Mouse (Mus musculus) liver, embryonic 16.5 days (tissue): ENCODE measurements at regions not wholly inside any gene's neighbourhood (a gene's known extent, or its start where the extent isn't known, plus 50 kb on each side); places are given as distances from the start of the nearest gene placed in this dataset.
"Not testable (repeated sequence)": the region's sequence is repeated elsewhere in the genome, so short reads cannot be mapped to it uniquely, and the experiment has no call there.

Experiments
- ATAC-seq: fragments of 200-750 bp; cut with Nextera tagmentation; 2 replicates; pipeline ENCODE4 v1.8.0; 2017; ENCODE audit warnings: low read depth, mild to moderate bottlenecking, moderate number of reproducible peaks, moderate library complexity
- H3K27ac ChIP-seq: fragments of 300-500 bp; sonication (generic); 2 replicates; pipeline ENCODE4 v1.5.1; 2014; ENCODE audit warnings: mild to moderate bottlenecking, low read length
- H3K27me3 ChIP-seq: fragments of 300-500 bp; sonication (generic); 2 replicates; pipeline ENCODE4 v1.6.1; 2014; ENCODE audit warnings: low read depth, low read length, mixed read lengths; ENCODE audit not compliant: control insufficient read depth, insufficient read depth
- H3K36me3 ChIP-seq: fragments of 300-500 bp; sonication (generic); 2 replicates; pipeline ENCODE4 v1.6.1; 2014; ENCODE audit warnings: mild to moderate bottlenecking; ENCODE audit not compliant: control insufficient read depth, insufficient read depth
- H3K4me1 ChIP-seq: fragments of 300-500 bp; sonication (generic); 2 replicates; pipeline ENCODE4 v1.6.1; 2014; ENCODE audit warnings: low read depth, low read length, mixed read lengths; ENCODE audit not compliant: control insufficient read depth
- H3K4me2 ChIP-seq: fragments of 300-500 bp; sonication (generic); 2 replicates; pipeline ENCODE4 v1.6.1; 2014; ENCODE audit warnings: low read depth, low read length, mixed read lengths
- H3K4me3 ChIP-seq: fragments of 300-500 bp; sonication (generic); 2 replicates; pipeline ENCODE4 v1.5.1; 2014; ENCODE audit warnings: low read depth, mild to moderate bottlenecking, low read length
- H3K9ac ChIP-seq: fragments of 300-500 bp; sonication (generic); 2 replicates; pipeline ENCODE4 v1.6.1; 2014; ENCODE audit warnings: low read depth, low read length
- H3K9me3 ChIP-seq: fragments of 300-500 bp; sonication (generic); replicated peaks from 2 replicates; pipeline ENCODE4 v1.6.1; 2016; ENCODE audit warnings: low read length; ENCODE audit not compliant: control insufficient read depth
- WGBS: fragments of 180-500 bp; shearing (Covaris S2); extraction: QIAGEN DNeasy Blood & Tissue Kit; methylation state at CpG from one replicate; pipeline ENCODE4 v1.1.7; 2014; ENCODE audit not compliant: insufficient replicate concordance; 5-methylcytosine and 5-hydroxymethylcytosine counted together

DNA sequence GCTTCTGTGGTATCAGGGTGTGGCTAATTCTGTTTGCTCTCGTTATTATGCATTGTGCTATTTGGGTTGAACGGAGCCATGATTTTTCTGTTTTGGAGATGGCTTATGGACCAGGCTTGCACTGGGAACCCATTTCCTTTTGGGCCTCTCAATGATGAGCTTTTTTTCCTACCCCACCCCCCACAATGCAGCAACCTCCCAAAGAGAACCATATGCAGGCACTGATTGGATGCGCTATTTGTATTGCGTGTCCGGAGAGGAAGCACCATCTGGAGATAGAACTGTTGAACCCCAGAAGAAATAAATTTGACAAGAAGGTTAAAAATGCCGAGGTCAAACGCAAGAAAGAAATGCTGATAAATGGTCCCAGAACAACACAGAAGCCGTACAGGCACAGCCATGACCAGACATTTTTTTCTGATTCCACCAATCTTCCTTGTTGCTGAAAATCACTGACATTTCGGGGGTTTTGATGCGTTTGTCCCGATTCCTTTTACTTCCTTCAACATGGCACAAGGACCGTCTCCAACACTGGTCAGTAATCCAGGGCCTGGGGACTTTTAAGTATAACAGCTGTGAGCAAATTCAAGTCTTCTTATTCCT lies 85.3 kb upstream of the Cpsf6 start:
- H3K4me2 ChIP-seq: no peak overlapping the region
- no peak for ATAC-seq
- H3K36me3 ChIP-seq: no peaks in the 10 kb centered on the region
- no peak overlapping the region for H3K9ac ChIP-seq
- H3K4me1 ChIP-seq: no peaks in the 10 kb centered on the region
- H3K4me3 ChIP-seq: no peak overlapping the region
- no peak overlapping the region for H3K27ac ChIP-seq
- no peaks in the 10 kb centered on the region for H3K9me3 ChIP-seq
- 61% methylated on average over 12 of the region's 12 CpGs for WGBS
- H3K27me3 ChIP-seq: no peaks in the 10 kb centered on the region

- H3K36me3 ChIP-seq, H3K27ac ChIP-seq, H3K9me3 ChIP-seq, H3K4me1 ChIP-seq, H3K4me3 ChIP-seq, H3K27me3 ChIP-seq, H3K4me2 ChIP-seq, H3K9ac ChIP-seq, ATAC-seq: not testable (repeated sequence)
These were observed 84.5 kb upstream of the Cpsf6 start for GRCm38 (mm10) chr10:117464331-117464730.

DNA sequence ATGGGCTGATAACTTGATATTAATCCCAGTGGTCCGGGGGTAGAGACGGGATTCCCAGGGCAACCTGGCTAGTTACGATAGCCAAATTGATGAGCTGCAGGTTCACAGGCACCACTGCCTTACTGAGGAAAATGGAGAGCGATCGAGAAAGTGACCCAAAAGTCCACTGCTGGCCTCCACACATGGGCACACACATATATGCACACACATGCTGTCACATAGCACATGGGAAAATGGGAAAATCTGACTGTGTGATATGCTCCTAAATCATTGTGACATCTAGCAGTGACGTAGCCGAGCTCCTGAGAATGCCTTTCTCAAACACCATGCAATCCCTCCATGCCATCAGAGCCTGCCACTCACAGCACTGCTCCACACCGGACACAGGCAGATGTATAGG lies 83.8 kb upstream of the Cpsf6 start:
- Histone ChIP-seq H3K27ac (no peak overlapping the region), H3K9ac (no peak overlapping the region), H3K36me3 (no peaks in the 10 kb centered on the region), H3K4me2 (no peak overlapping the region), H3K9me3 (no peaks in the 10 kb centered on the region), H3K4me1 (no peaks in the 10 kb centered on the region), H3K4me3 (no peak overlapping the region), H3K27me3 (no peaks in the 10 kb centered on the region)
- no peak for ATAC-seq
- WGBS: 77% methylated on average over 8 of the region's 8 CpGs

- no peaks in the 10 kb centered on the region for H3K36me3 ChIP-seq
- no peaks in the 10 kb centered on the region for H3K9me3 ChIP-seq
- ATAC-seq: no peak
- no peak overlapping the region for H3K4me2 ChIP-seq
- no peaks in the 10 kb centered on the region for H3K27me3 ChIP-seq
- H3K9ac ChIP-seq: no peak overlapping the region
- no peak overlapping the region for H3K4me3 ChIP-seq
- no peaks in the 10 kb centered on the region for H3K4me1 ChIP-seq
- H3K27ac ChIP-seq: no peak overlapping the region
- WGBS: 82% methylated on average over 4 of the region's 4 CpGs
These were observed 83.1 kb upstream of the Cpsf6 start for GRCm38 (mm10) chr10:117462921-117463320.

DNA sequence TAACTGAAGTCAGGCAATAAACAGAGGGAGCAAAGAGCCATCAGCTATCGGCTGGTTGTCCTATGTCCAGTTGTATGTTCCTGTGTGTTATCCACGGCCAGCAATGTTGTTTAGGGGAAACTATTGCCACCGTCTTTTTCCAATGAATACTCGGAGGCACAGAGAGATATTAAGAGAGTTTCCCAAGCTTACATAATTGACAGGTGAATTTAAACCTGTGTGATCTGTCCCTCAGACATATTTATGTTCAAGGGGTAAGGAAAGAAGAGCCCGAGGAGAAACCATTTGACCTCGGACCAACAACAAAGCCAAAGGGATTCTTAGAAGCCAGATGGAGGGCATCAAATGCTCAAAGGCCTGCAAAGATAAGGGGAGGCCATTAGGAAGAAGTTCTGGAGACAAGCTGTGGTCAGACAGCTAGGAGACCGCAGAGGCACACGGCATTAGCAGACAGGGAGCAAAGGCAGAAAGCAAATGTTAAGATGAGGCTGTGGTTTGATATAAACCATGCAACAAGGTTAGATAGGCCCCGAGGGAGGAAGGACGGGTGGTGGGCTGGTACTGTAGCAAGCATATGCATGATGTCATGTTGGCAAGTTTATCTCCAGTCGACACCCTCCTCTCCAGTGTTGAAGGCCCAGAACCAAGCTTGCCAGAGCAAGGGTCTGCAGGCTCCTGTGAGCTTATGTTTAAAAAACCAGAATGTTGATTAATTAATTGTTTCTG lies 82.1 kb upstream of the Cpsf6 start:
- Histone ChIP-seq H3K27me3 (no peaks in the 10 kb centered on the region), H3K27ac (no peak overlapping the region), H3K9ac (no peak overlapping the region), H3K4me1 (no peaks in the 10 kb centered on the region), H3K36me3 (no peaks in the 10 kb centered on the region), H3K4me2 (no peak overlapping the region), H3K4me3 (no peak overlapping the region), H3K9me3 (no peaks in the 10 kb centered on the region)
- 36% methylated on average over 11 of the region's 11 CpGs for WGBS
- ATAC-seq: 0 out of 2 replicates have a peak, but pooled peaks have one; percentile 16

DNA sequence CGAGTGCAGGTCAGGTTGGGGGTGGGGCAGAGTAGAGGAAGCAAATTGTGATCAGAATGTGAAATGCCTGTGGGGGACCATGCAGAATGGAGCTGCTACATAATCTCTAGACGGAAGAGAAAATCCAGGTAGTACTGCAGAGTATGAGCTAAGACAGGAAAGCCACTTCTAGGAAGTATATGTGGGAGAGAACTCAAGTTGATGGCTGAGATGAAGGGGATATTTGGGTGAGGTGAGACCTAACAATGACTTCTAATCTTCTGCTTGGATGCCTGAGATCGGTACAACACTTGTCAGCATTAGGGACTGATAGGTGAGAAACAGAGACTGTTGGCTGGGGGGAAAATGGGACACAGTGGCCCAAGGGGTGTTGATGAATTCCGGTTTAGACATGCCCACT lies 81.4 kb upstream of the Cpsf6 start:
- H3K4me1 ChIP-seq: no peaks in the 10 kb centered on the region
- H3K27me3 ChIP-seq: no peaks in the 10 kb centered on the region
- 65% methylated on average over 4 of the region's 4 CpGs for WGBS
- H3K4me3 ChIP-seq: no peak overlapping the region
- ATAC-seq: no peak
- H3K36me3 ChIP-seq: no peaks in the 10 kb centered on the region
- no peak overlapping the region for H3K9ac ChIP-seq
- no peak overlapping the region for H3K4me2 ChIP-seq
- no peaks in the 10 kb centered on the region for H3K9me3 ChIP-seq
- no peak overlapping the region for H3K27ac ChIP-seq

GRCm38 (mm10) chr10:117460366-117460730 lies 80.5 kb upstream of the Cpsf6 start:
- no peaks in the 10 kb centered on the region for H3K27me3 ChIP-seq
- H3K4me1 ChIP-seq: no peaks in the 10 kb centered on the region
- H3K4me2 ChIP-seq: no peak overlapping the region
- no peak overlapping the region for H3K27ac ChIP-seq
- H3K9me3 ChIP-seq: no peaks in the 10 kb centered on the region
- ATAC-seq: no peak
- H3K4me3 ChIP-seq: no peak overlapping the region
- no peaks in the 10 kb centered on the region for H3K36me3 ChIP-seq
- WGBS: 74% methylated on average over 6 of the region's 6 CpGs
- no peak overlapping the region for H3K9ac ChIP-seq

- Histone ChIP-seq H3K36me3 (no peaks in the 10 kb centered on the region), H3K9me3 (no peaks in the 10 kb centered on the region), H3K9ac (no peak overlapping the region), H3K27me3 (no peaks in the 10 kb centered on the region), H3K4me2 (no peak overlapping the region), H3K27ac (no peak overlapping the region), H3K4me1 (no peaks in the 10 kb centered on the region), H3K4me3 (no peak overlapping the region)
- WGBS: 63% methylated on average over 10 of the region's 10 CpGs
- no peak for ATAC-seq
These were observed 80.0 kb upstream of the Cpsf6 start for GRCm38 (mm10) chr10:117459651-117460365.

- Histone ChIP-seq H3K4me1 (no peaks in the 10 kb centered on the region), H3K27me3 (no peaks in the 10 kb centered on the region), H3K9me3 (no peaks in the 10 kb centered on the region), H3K27ac (no peak overlapping the region), H3K4me2 (no peak overlapping the region), H3K36me3 (no peaks in the 10 kb centered on the region), H3K4me3 (no peak overlapping the region), H3K9ac (no peak overlapping the region)
- WGBS: 61% methylated on average over 2 of the region's 2 CpGs
- no peak for ATAC-seq
These were observed 79.2 kb upstream of the Cpsf6 start for GRCm38 (mm10) chr10:117459041-117459475.
